Mouse (Mus musculus) Muller cell, postnatal 12 days (primary cell): ENCODE data around the gene Tshz2.
A peak's percentile ranks its signal among the peaks of the same experiment; 100 is the strongest.
"Not testable (repeated sequence)": the region's sequence is repeated elsewhere in the genome, so short reads cannot be mapped to it uniquely, and the experiment has no call there.

Source experiments
- DNase-seq: peaks from one replicate; pipeline ENCODE4 v3.0.0-alpha.2; 2015; ENCODE audit errors: inconsistent ontology term

Gene Tshz2

GRCm38 (mm10) chr2:169632338-169633151 is at the start of gene Tshz2:
Tshz2 (plus strand) TSS chr2:169633013.
- DNase-seq: peak; percentile 68

DNA sequence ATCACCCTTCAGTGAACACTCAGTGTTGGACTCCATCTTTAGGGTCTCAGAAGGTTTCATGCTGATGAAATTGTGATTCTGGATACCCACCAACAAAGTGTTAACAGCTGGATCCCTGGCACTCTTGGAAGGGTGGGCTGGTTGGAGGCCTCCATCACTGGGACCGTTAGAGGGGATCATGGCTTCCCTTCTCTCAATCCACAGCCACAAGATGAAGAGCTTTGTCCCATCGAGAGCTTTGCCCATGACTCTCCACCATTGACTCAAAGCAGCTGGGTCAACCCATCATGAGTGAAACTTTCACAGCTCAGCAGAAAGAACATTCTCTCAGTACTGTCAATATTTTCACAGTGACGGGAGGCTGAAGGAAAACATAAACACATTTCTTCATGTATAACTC is 49.3 kb upstream of the Tshz2 start:
- no peak for DNase-seq

DNA sequence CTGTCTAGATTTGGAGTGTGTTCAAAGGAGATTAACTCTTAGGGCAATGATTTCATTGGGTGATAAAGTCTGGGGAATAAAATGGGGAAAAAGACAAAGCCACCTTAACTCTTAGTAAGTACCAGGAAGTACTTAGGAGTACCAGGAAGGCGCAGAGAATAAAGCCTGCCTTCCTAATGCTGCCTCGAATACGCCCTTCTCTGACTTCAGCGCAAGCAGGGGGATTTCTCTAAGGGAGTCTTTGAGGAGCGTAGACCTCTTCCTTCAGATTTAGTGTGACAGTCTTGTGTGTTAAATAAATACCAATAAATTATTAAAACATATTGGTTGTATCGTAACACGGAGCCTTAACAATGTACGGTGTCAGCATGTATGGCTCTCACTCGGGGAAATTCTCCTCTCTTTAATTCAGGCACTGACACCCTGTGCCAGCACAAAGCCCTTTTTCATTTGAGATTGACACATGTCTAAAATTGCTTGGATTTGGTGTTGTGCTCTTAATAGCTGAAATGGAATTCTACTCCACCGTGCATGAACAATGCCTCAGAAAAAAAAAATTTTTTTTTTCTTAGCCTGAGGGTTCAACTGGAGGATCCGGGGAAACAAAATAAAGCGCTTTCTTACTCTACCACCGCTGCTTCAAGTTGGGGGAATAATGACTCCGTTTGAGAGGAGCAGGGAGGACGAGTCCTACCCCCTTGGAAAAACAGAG is 47.9 kb upstream of the Tshz2 start:
- DNase-seq: no peak

DNA sequence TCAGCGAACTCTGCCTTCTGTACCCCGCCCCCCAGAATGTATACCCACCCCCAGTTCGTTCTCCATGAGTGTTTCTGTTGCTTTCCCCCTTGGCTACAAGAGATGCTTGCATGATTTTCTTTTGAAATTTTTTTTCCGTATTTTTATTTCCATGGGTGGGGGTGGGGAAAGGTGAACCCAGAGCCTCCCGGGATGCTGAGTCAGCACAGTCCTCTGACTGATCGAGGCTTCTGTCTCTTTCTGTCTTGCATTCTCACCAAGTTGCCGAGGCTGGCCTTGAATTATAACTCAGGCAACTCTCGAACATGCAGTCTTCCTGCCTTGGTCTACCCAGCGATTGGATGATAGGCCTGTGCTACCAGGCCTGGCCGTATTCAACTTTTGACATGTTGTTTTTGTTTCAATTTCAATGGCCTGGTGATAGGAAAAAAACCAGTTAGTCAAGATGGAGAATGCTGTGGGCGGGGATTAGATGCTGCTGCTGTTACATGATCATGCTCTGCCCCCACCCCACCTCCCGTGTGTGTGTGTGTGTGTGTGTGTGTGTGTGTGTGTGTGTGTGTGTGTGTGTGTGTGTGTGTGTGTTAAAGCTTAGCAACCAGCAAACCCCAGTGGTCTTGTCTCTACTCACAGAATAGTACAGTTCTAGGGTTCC is 47.1 kb upstream of the Tshz2 start:
- DNase-seq: no peak

- DNase-seq: no peak
Measured at GRCm38 (mm10) chr2:169586688-169587087, 46.1 kb upstream of the Tshz2 start.

DNA sequence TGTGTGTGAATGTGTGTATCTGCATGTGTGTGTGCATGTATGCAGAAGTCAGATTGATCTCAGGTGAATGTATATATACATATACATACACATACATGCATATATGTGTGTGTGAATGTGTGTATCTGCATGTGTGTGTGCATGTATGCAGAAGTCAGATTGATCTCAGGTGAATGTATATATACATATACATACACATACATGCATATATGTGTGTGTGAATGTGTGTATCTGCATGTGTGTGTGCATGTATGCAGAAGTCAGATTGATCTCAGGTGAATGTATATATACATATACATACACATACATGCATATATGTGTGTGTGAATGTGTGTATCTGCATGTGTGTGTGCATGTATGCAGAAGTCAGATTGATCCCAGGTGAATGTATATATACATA is 45.2 kb upstream of the Tshz2 start, which contains the start of gene Gm11011:
TSS of gene Gm11011 (minus strand) at position 101 of the 400 bp plus-strand sequence.
- not testable (repeated sequence) for DNase-seq

DNA sequence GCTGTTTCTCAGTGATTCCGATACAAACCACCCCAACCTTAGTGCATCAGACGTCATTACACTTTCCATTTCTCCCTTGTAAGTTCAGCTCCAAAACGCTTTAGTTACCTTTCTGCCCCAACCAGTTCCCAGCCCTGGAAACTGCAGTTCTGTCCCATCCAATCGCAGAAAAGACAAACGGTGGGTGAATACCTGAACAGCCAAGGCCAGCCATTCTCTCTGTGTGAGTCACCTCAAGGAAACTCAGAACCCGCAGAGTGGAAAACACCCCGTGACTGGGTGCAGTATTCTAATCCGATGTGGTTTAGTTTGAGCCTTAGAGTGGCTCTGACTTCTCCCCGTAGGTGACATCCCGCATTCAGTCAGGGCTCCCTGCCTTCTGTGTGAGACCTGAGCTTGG is 43.1 kb upstream of the Tshz2 start:
- no peak for DNase-seq

- DNase-seq: no peak
Measured at GRCm38 (mm10) chr2:169590412-169590811, 42.4 kb upstream of the Tshz2 start.

DNA sequence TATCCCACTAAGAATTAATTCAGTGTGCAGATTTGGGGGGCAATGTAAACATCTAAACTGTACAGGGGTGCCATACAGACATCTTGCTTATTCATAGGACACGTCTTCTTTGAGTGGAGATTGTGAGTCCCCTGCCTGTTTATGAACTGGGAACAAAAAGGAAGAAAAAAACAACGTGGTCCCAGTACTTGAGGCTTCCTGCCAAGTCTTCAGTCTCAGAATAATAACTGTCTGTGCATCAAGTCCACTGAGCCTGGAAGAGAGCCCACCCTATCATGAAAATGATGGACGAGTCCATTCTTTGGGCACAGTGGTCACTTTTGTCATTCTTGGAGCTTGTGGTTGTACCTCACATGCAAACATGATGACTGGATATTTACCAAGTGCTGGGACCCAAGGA is 39.1 kb upstream of the Tshz2 start:
- DNase-seq: no peak

DNA sequence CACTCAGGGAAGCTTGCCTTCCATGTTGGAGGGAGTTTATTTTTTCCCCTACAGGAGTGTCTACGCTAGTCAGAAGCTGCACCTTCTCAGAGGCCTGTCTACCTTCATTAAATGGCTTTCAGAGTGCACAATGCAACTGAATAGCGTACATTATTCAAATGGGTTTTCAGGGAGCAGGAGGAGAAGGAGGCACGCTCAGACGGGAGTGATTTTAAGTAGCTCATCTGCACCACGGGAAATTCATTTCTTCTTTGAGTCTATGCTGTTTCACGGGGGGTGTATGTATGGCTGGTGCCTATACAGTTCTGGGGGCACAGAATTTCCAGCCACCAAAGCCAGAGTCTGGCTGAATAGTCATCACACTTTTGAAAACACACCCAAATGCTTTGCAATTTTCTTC is 35.5 kb upstream of the Tshz2 start:
- DNase-seq: no peak

DNA sequence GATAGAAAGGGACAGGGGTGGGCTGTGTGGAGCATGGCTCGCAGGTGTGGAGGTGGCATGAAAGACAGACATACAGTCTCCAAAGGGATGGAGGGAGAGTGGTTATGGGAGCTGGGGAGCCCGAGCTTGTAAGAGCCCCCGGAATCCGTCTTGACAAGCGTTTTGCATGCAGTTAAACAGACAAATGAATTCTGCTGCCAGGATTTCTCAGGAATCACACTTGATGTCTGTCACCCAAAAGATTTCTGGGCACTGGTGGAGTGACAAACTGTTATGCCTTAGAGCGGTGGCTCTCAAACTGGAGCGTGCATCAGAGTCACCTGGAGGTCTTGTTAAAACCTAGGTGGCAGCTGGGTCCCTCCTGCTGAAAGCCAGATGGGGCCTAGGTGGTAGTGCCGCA is 34.8 kb upstream of the Tshz2 start:
- DNase-seq: no peak

- no peak for DNase-seq
Measured at GRCm38 (mm10) chr2:169599591-169599990, 33.2 kb upstream of the Tshz2 start.

- DNase-seq: no peak
Measured at GRCm38 (mm10) chr2:169600163-169600562, 32.6 kb upstream of the Tshz2 start.

GRCm38 (mm10) chr2:169606901-169607678 is 25.7 kb upstream of the Tshz2 start:
- no peak for DNase-seq

GRCm38 (mm10) chr2:169607787-169608186 is 25.0 kb upstream of the Tshz2 start:
- no peak for DNase-seq

DNA sequence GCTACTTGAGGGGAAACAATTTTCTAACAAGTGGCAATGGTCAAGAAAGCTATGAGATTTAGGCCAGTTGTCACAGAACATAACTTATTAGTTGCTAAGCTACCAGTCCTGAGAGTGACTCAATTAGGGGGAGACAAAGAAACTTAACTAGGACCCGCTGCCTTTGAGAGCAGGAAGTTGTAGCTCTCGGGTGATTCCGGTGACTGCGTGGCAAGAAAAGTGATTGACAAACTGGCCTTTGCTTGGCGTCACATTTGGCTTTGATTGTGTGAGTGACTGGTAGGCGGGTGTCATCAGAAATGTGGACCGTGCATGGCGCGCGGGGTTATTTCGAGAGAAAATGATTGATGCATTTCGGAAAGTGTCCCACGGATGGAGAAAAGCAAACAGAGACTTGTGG is 22.9 kb upstream of the Tshz2 start:
- peak; percentile 36 for DNase-seq

- no peak for DNase-seq
Measured at GRCm38 (mm10) chr2:169610882-169611281, 21.9 kb upstream of the Tshz2 start.

GRCm38 (mm10) chr2:169611557-169611956 is 21.3 kb upstream of the Tshz2 start:
- no peak for DNase-seq

DNA sequence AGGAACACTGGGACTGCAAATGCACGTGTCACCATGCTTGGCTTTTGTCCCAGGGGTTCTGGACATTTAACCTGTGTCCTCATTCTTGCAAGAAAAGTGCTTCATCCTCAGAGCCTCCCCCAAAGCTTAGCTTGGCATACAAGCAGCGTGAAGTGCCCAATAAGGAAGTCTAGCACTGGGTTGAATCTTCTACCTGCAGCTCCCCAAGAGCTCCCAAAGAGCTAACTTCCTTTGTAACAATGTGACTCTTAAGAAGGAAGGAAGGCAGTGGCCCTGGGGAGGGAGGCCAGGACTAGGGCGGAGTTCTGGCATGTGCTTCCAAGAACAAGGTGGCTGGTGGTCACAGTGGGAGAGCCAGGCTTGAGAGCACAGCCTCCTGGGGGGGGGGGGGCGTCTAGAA is 18.1 kb upstream of the Tshz2 start:
- no peak for DNase-seq

GRCm38 (mm10) chr2:169615998-169616397 is 16.8 kb upstream of the Tshz2 start:
- DNase-seq: no peak

DNA sequence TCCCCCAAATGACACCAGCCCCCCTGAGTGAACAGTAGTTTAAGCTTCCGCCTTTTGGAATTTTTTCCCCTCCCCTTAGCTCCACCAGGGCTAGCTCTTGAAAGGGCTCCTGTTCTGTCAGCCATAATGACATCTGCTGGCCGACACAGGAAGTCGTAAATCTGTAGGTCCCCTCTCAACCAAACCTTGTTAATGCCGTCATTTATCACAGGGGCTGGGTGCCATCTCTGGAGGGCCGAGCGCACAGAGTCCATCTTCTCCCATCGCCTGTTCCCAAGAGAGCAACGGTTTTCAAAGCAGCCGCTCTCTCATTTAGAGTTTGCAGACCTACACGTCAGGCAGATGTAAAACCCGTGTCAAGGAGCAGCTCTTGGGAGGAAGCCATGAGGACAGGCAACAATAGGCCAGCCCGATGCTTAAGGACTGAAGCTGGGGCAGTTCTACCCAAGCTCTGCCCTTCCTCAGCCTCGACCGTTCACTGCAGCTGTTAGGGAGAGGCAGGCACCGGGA is 11.6 kb upstream of the Tshz2 start:
- no peak for DNase-seq

DNA sequence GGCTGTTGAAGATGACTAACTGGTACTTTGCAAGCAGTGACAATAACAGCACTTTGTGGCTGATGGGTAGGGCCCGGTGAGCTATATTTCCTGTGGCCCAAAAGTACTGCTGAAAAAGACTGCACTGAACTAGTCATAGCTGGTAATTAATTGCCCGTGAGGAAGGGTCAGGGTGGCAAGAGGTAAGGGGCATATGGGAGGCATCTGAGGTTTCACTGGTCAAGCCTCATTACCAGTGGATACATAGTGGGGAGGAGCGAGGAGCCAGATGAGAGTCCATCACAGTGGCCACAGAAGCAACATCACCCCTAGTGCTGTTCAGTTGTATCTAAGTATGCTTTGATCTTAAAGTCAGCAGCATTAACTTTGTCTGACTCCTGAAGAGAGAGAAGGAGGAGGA is 2.7 kb upstream of the Tshz2 start:
- no peak for DNase-seq
